Mouse (Mus musculus) liver, embryonic 15.5 days (tissue): ENCODE measurements around the gene Tmem108. TPM values are rescaled to one million over a fixed set of nuclear protein-coding genes. Genes with fewer than 3 reads are reported as not detected.

Source experiments
- ATAC-seq: fragments of 200-750 bp; cut with Nextera tagmentation; 2 replicates; pipeline ENCODE4 v1.8.0; 2017; ENCODE audit warnings: moderate number of reproducible peaks, mild to moderate bottlenecking, moderate library complexity; ENCODE audit not compliant: insufficient read depth
- H3K27ac ChIP-seq: fragments of 300-500 bp; sonication (generic); replicated peaks from 2 replicates; pipeline ENCODE4 v1.5.1; 2015; ENCODE audit warnings: mild to moderate bottlenecking, inconsistent platforms
- H3K27me3 ChIP-seq: fragments of 300-500 bp; sonication (generic); 2 replicates; pipeline ENCODE4 v1.6.1; 2015; ENCODE audit warnings: mild to moderate bottlenecking, inconsistent platforms
- H3K36me3 ChIP-seq: fragments of 300-500 bp; sonication (generic); replicated peaks from 2 replicates; pipeline ENCODE4 v1.6.1; 2015; ENCODE audit warnings: moderate library complexity, mild to moderate bottlenecking, inconsistent platforms
- H3K4me1 ChIP-seq: fragments of 300-500 bp; sonication (generic); replicated peaks from 2 replicates; pipeline ENCODE4 v1.6.1; 2015; ENCODE audit warnings: inconsistent platforms
- H3K4me2 ChIP-seq: fragments of 300-500 bp; sonication (generic); 2 replicates; pipeline ENCODE4 v1.6.1; 2015; ENCODE audit warnings: moderate library complexity, mild to moderate bottlenecking, inconsistent platforms
- H3K4me3 ChIP-seq: fragments of 300-500 bp; sonication (generic); replicated peaks from 2 replicates; pipeline ENCODE4 v1.5.1; 2015; ENCODE audit warnings: mild to moderate bottlenecking, inconsistent platforms
- H3K9ac ChIP-seq: fragments of 300-500 bp; sonication (generic); 2 replicates; pipeline ENCODE4 v1.6.1; 2015; ENCODE audit warnings: moderate library complexity, mild to moderate bottlenecking, inconsistent platforms
- H3K9me3 ChIP-seq: fragments of 300-500 bp; sonication (generic); replicated peaks from 2 replicates; pipeline ENCODE4 v1.6.1; 2016; ENCODE audit warnings: inconsistent platforms
- WGBS: fragments of 180-500 bp; shearing (Covaris S2); methylation state at CpG from one replicate; pipeline ENCODE4 v1.1.7; 2015; ENCODE audit warnings: mixed read lengths; ENCODE audit not compliant: insufficient replicate concordance; 5-methylcytosine and 5-hydroxymethylcytosine counted together
- polyA plus RNA-seq: library from polyadenylated mRNA; unstranded; fragments of >200 nt; fragmentation: Nextera tagmentation; extraction: Ambion mirVana; gene quantifications from 2 replicates; pipeline ENCODE4 v1.2.1, GENCODE M21; 2015

Gene Tmem108
- polyA plus RNA-seq, 1 experiment from 2014 or later = 1.1 TPM

- Histone ChIP-seq H3K4me3 (no peak overlapping the region), H3K4me1 (no peaks in the 10 kb centered on the region), H3K9ac (no peak overlapping the region), H3K4me2 (no peak overlapping the region), H3K27ac (no peak overlapping the region), H3K9me3 (no peaks in the 10 kb centered on the region), H3K27me3 (no peaks in the 10 kb centered on the region), H3K36me3 (no peaks in the 10 kb centered on the region)
- no peak for ATAC-seq
- WGBS = 67% methylated on average over 1 of the region's 1 CpGs
Measured at GRCm38 (mm10) chr9:103661873-103662272, 99.8 kb downstream of the Tmem108 start.

GRCm38 (mm10) chr9:103657981-103658380 lies 103.7 kb downstream of the Tmem108 start:
- 59% methylated on average over 5 of the region's 5 CpGs for WGBS
- Histone ChIP-seq H3K27ac (no peak overlapping the region), H3K9me3 (no peaks in the 10 kb centered on the region), H3K9ac (no peak overlapping the region), H3K27me3 (no peaks in the 10 kb centered on the region), H3K4me1 (no peaks in the 10 kb centered on the region), H3K4me2 (no peak overlapping the region), H3K4me3 (no peak overlapping the region), H3K36me3 (no peaks in the 10 kb centered on the region)
- ATAC-seq = no peak

GRCm38 (mm10) chr9:103657183-103657975 lies 104.3 kb downstream of the Tmem108 start:
- no peak for ATAC-seq
- Histone ChIP-seq H3K36me3 (no peaks in the 10 kb centered on the region), H3K9me3 (no peaks in the 10 kb centered on the region), H3K4me3 (no peak overlapping the region), H3K4me2 (no peak overlapping the region), H3K27me3 (no peaks in the 10 kb centered on the region), H3K27ac (no peak overlapping the region), H3K4me1 (no peaks in the 10 kb centered on the region), H3K9ac (no peak overlapping the region)
- 53% methylated on average over 13 of the region's 13 CpGs for WGBS

GRCm38 (mm10) chr9:103653995-103654587 lies 107.5 kb downstream of the Tmem108 start:
- Histone ChIP-seq H3K4me2 (no peak overlapping the region), H3K27me3 (no peaks in the 10 kb centered on the region), H3K27ac (no peak overlapping the region), H3K4me3 (no peak overlapping the region), H3K9me3 (no peaks in the 10 kb centered on the region), H3K9ac (no peak overlapping the region), H3K36me3 (no peaks in the 10 kb centered on the region), H3K4me1 (no peaks in the 10 kb centered on the region)
- WGBS = 16% methylated on average over 10 of the region's 10 CpGs
- no peak for ATAC-seq

GRCm38 (mm10) chr9:103652127-103652882 lies 109.3 kb downstream of the Tmem108 start:
- ATAC-seq = no peak
- H3K9ac ChIP-seq = no peak overlapping the region
- H3K4me3 ChIP-seq = no peak overlapping the region
- no peaks in the 10 kb centered on the region for H3K9me3 ChIP-seq
- 38% methylated on average over 8 of the region's 8 CpGs for WGBS
- H3K27me3 ChIP-seq = no peaks in the 10 kb centered on the region
- H3K4me2 ChIP-seq = no peak overlapping the region
- no peaks in the 10 kb centered on the region for H3K4me1 ChIP-seq
- no peak overlapping the region for H3K27ac ChIP-seq
- H3K36me3 ChIP-seq = no peaks in the 10 kb centered on the region

GRCm38 (mm10) chr9:103646605-103647004 lies 115.0 kb downstream of the Tmem108 start:
- Histone ChIP-seq H3K9me3 (no peaks in the 10 kb centered on the region), H3K4me2 (no peak overlapping the region), H3K27ac (no peak overlapping the region), H3K9ac (no peak overlapping the region), H3K4me1 (no peaks in the 10 kb centered on the region), H3K4me3 (no peak overlapping the region), H3K36me3 (no peaks in the 10 kb centered on the region), H3K27me3 (no peaks in the 10 kb centered on the region)
- no peak for ATAC-seq
- 36% methylated on average over 2 of the region's 2 CpGs for WGBS

- WGBS = 75% methylated on average over 7 of the region's 7 CpGs
- Histone ChIP-seq H3K27ac (no peak overlapping the region), H3K4me2 (no peak overlapping the region), H3K36me3 (no peaks in the 10 kb centered on the region), H3K9me3 (no peaks in the 10 kb centered on the region), H3K4me1 (no peaks in the 10 kb centered on the region), H3K4me3 (no peak overlapping the region), H3K27me3 (no peaks in the 10 kb centered on the region), H3K9ac (no peak overlapping the region)
- no peak for ATAC-seq
Measured at GRCm38 (mm10) chr9:103645724-103646123, 115.9 kb downstream of the Tmem108 start.

- Histone ChIP-seq H3K36me3 (no peaks in the 10 kb centered on the region), H3K9me3 (no peaks in the 10 kb centered on the region), H3K9ac (no peak overlapping the region), H3K27ac (no peak overlapping the region), H3K4me3 (no peak overlapping the region), H3K4me2 (no peak overlapping the region), H3K27me3 (no peaks in the 10 kb centered on the region), H3K4me1 (no peaks in the 10 kb centered on the region)
- WGBS = 69% methylated on average over 10 of the region's 10 CpGs
- no peak for ATAC-seq
Measured at GRCm38 (mm10) chr9:103642300-103642699, 119.3 kb downstream of the Tmem108 start.

- no peak overlapping the region for H3K4me2 ChIP-seq
- no peak overlapping the region for H3K4me3 ChIP-seq
- H3K9me3 ChIP-seq = no peaks in the 10 kb centered on the region
- no peak overlapping the region for H3K27ac ChIP-seq
- H3K4me1 ChIP-seq = no peaks in the 10 kb centered on the region
- 66% methylated on average over 4 of the region's 4 CpGs for WGBS
- H3K9ac ChIP-seq = no peak overlapping the region
- no peaks in the 10 kb centered on the region for H3K27me3 ChIP-seq
- no peaks in the 10 kb centered on the region for H3K36me3 ChIP-seq
- no peak for ATAC-seq
Measured at GRCm38 (mm10) chr9:103641340-103641739, 120.3 kb downstream of the Tmem108 start.

GRCm38 (mm10) chr9:103639413-103639812 lies 122.2 kb downstream of the Tmem108 start:
- H3K9me3 ChIP-seq = no peaks in the 10 kb centered on the region
- H3K4me1 ChIP-seq = no peaks in the 10 kb centered on the region
- H3K27ac ChIP-seq = no peak overlapping the region
- H3K4me2 ChIP-seq = no peak overlapping the region
- WGBS = 6% methylated on average over 1 of the region's 1 CpGs
- ATAC-seq = no peak
- no peaks in the 10 kb centered on the region for H3K36me3 ChIP-seq
- H3K4me3 ChIP-seq = no peak overlapping the region
- no peaks in the 10 kb centered on the region for H3K27me3 ChIP-seq
- no peak overlapping the region for H3K9ac ChIP-seq

GRCm38 (mm10) chr9:103637451-103637850 lies 124.2 kb downstream of the Tmem108 start:
- 55% methylated on average over 3 of the region's 3 CpGs for WGBS
- no peak for ATAC-seq

More at GRCm38 (mm10) chr9:103637451-103637850, 124.2 kb downstream of the Tmem108 start:
- no peak overlapping the region for H3K9ac ChIP-seq
- no peaks in the 10 kb centered on the region for H3K9me3 ChIP-seq
- H3K36me3 ChIP-seq = no peaks in the 10 kb centered on the region
- no peak overlapping the region for H3K4me3 ChIP-seq
- H3K4me1 ChIP-seq = no peaks in the 10 kb centered on the region
- no peak overlapping the region for H3K27ac ChIP-seq
- no peak overlapping the region for H3K4me2 ChIP-seq
- H3K27me3 ChIP-seq = no peaks in the 10 kb centered on the region
